Mouse (Mus musculus): ENCODE results near the gene Mto1. TPM values are rescaled to one million over a fixed set of nuclear protein-coding genes. Genes with fewer than 3 reads are reported as not detected.

Mto1 gene
- polyA plus RNA-seq, 1 experiment = 31.6 TPM

GRCm38 (mm10) chr9:78520780-78521601 is 73.0 kb downstream of the Mto1 start:
- no peak for TF ChIP-seq POLR2A (IDR thresholded peaks at IDR 0.05; ENCODE audit: borderline replicate concordance, insufficient read depth, low read length)
- no peak for TF ChIP-seq CTCF (IDR thresholded peaks at IDR 0.05; ENCODE audit: borderline replicate concordance, insufficient read depth, low read depth, low read length)
- DNase-seq = peak; percentile 48 to 55
- WGBS = 12% methylated on average over 40 of the region's 40 CpGs
- Histone ChIP-seq H3K4me3 (replicated peaks; ENCODE audit: insufficient read depth, low read depth, low read length) (peak overlapping the region; percentile 36), H3K27ac (ENCODE audit: insufficient read depth, low read length) (no peak overlapping the region), H3K27me3 (ENCODE audit: control insufficient read depth, insufficient read depth, low read length) (no peaks in the 10 kb centered on the region), H3K4me1 (ENCODE audit: control insufficient read depth, insufficient read depth, low read length) (peaks cover 6% of the 10 kb centered on the region; the same call in 1 of the 2 replicates)

DNA sequence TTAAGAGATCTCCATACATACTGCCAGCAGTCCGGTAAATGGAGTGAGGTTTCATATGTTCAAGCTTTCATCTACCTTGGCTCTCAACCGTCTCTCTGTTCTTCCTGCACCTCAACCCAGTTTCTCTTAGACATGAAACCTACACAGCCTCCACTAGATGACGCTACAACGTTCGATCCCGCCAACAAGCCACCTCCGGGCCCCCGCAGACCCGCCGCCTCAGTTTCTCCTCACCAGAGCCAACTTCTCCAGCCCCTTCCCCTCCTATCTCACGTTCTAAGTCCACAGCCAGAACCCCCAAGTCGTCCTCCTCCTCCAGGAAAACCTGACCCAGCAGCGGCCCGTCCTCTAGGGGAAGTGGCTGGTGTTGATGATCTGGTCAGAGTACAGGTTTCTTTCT is 73.7 kb downstream of the Mto1 start:
- no peak overlapping the region for H3K27ac ChIP-seq (ENCODE audit: insufficient read depth, low read length)
- peaks cover 6% of the 10 kb centered on the region; the same call in 1 of the 2 replicates for H3K4me1 ChIP-seq (ENCODE audit: control insufficient read depth, insufficient read depth, low read length)
- TF ChIP-seq CTCF (IDR thresholded peaks at IDR 0.05; ENCODE audit: borderline replicate concordance, insufficient read depth, low read depth, low read length) = 0 out of 2 replicates have a peak, but pooled peaks have one; percentile 13
- no peak for TF ChIP-seq POLR2A (IDR thresholded peaks at IDR 0.05; ENCODE audit: borderline replicate concordance, insufficient read depth, low read length)
- no peak for DNase-seq
- 50% methylated on average over 14 of the region's 14 CpGs for WGBS
- H3K4me3 ChIP-seq (replicated peaks; ENCODE audit: insufficient read depth, low read depth, low read length) = no peak overlapping the region
- no peaks in the 10 kb centered on the region for H3K27me3 ChIP-seq (ENCODE audit: control insufficient read depth, insufficient read depth, low read length)

Other genes starting within 250 kb of the Mto1 start
- gene Gsta1, start 217.6 kb upstream of the Mto1 start, polyA plus RNA-seq (2012; rRNA removed) = not detected in 2 replicates
- not detected in 2 replicates for gene Gm3776, start 191.1 kb upstream of the Mto1 start, polyA plus RNA-seq (2012; rRNA removed)
- gene Gm10639, start 158.3 kb upstream of the Mto1 start, polyA plus RNA-seq (2012; rRNA removed) = not detected in 2 replicates
- gene Omt2a, start 133.4 kb upstream of the Mto1 start, polyA plus RNA-seq (2012; rRNA removed) = not detected in 2 replicates
- not detected in 2 replicates for gene Omt2b, start 120.6 kb upstream of the Mto1 start, polyA plus RNA-seq (2012; rRNA removed)
- gene Gsta2, start 92.4 kb upstream of the Mto1 start, polyA plus RNA-seq (2012; rRNA removed) = not detected in 2 replicates
- 0.41 TPM in 2 replicates for gene Dppa5a, start 80.0 kb upstream of the Mto1 start, polyA plus RNA-seq (2012; rRNA removed)
- 0.23 and 0.24 TPM in 2 replicates for gene Ooep, start 69.5 kb upstream of the Mto1 start, polyA plus RNA-seq (2012; rRNA removed)
- gene Ddx43, start 52.4 kb upstream of the Mto1 start, polyA plus RNA-seq (2012; rRNA removed) = 0.05 and 0.08 TPM in 2 replicates
- 0.33 and 0.40 TPM in 2 replicates for gene Cgas, start 5.0 kb upstream of the Mto1 start, polyA plus RNA-seq (2012; rRNA removed)
- 0.34 and 0.40 TPM in 2 replicates for gene Gm17324, start 578 bp downstream of the Mto1 start, polyA plus RNA-seq (2012; rRNA removed)
- 2,299 and 2,427 TPM in 2 replicates for gene Eef1a1, start 40.9 kb downstream of the Mto1 start, polyA plus RNA-seq (2012; rRNA removed)
- 13.7 and 14.0 TPM in 2 replicates for gene Slc17a5, start 139.8 kb downstream of the Mto1 start, polyA plus RNA-seq (2012; rRNA removed)
- 0.20 and 0.33 TPM in 2 replicates for gene Cd109, start 167.3 kb downstream of the Mto1 start, polyA plus RNA-seq (2012; rRNA removed)

All from cerebellum, adult 2 months (tissue).